Mouse (Mus musculus) T-helper 17 cell (primary cell): ENCODE measurements around the gene Eif2s1.

ENCODE experiments used
- in situ Hi-C, 2 experiments: fragments of 300-600 bp; cut with MboI, MseI; formaldehyde crosslinking; loops; 1 replicate in 1 of 2; 2 replicates in 1 of 2; pipeline ENCODE4 v1.15.1; 2025; ENCODE audit warnings: high pct_unique_total_duplicates in 2 of 2

The Eif2s1 gene

DNA sequence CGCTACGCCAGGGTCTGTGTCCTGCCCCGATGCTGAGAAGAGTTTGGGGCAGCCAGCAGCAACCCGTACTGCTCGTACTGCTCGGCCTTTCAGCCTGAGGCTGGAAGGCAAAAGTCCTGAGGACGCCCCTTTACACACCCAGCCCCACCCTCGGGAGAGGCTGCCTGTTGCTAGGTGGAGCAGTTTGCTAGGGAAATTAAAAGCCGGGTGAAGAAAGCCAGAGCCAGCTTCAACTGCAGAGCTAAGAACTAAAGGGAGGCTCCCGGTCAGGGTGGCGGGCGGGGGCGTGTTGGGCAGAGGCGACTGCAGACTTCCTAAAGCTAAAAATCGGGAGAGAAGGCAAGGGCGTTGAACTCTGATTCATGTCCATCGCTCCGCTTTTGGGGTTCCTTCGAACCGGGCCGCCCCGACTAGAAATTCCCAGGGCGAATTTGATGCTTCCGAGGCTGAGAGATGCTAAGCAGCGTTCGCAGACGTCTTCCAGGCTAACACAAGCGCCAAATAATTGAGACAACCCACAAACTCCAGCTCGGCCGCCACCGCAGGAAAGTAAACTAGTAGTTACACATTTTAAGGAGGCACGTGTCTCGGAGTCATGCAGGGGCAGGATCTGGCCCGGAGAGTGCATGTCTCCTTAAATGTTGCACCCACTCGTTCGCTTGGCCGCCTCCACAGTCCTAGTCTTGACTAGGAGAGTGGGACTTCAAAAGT is 50.2 kb downstream of the Eif2s1 start:
- in situ Hi-C loops = loop anchor here in 1 of 2 experiments (5.0 to 10.0 kb wide), 2 partner anchors 60 to 93 kb away; partner anchors contain the start of gene Tmem229b

DNA sequence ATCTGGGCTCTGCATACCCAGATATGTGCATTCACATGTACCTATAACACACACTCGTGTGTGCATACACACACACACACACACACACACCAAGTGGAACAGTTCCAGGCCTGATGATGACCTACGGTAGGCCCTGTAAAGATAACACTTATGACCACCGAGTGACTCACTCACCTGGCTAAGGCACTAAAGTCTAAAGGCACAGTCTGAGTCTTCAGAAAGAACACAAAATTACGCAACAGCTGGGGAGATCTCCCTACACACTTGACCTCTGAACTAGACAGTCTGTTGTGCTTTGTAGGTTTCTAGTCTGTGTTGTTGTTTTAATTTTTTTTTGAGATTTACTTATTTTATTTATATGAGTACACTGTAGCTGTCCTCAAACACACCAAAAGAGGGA is 52.8 kb downstream of the Eif2s1 start:
- in situ Hi-C loops = loop anchor here in 1 of 2 experiments (5.0 to 10.0 kb wide), 2 partner anchors 58 to 90 kb away; partner anchors contain the start of gene Tmem229b

GRCm38 (mm10) chr12:78915561-78915960 is 53.9 kb downstream of the Eif2s1 start:
- in situ Hi-C loops = loop anchor here (5.0 to 10.0 kb wide), 2 partner anchors 89 to 182 kb away; partner anchors contain the start of gene Tmem229b (in 1 of the 2)

GRCm38 (mm10) chr12:78916278-78916677 is 54.7 kb downstream of the Eif2s1 start:
- in situ Hi-C loops = loop anchor here (5.0 to 10.0 kb wide), 2 partner anchors 89 to 181 kb away; partner anchors contain the start of gene Tmem229b (in 1 of the 2)

DNA sequence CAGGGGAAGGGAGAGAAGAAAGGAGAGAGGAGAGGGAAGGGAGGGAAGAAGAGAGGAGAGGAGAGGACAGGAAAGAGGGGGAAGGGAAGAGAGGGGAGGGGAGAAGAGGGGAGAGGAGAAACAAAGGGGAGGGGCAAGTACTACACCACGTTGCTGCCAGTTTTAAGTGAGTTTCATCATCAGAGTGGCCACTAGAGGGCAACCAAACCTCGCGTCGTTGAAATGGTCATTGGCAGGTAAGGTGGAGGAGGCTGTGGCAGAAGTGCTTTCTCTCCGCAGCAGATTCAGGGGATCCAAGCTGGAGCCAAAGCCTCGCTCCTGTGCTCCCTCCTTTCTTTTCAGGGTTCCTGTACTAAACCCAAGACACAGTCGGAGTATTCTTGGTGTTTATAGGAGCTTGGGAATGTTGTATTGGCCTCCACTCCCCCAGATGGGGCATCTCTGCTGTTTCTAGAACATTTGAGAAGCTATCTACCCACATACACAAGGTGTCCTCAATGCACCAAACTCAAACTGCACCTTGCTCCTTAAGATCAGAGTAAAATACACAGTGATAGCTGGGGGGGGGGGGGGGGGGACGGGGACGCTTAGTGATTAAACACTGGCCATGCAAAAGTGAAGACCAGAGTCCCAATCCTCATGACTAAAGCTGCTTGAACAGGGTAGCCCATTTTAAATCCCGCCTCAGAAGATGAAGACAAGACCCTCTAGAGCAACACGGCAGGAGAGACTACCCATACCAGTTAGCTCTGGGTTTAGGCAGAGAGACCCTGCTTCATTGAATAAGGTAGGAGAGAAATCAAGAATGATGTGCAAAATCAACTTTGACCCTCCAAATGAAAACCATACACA is 56.8 kb downstream of the Eif2s1 start:
- in situ Hi-C loops = loop anchor here (5.0 to 10.0 kb wide), 2 partner anchors 86 to 179 kb away; partner anchors contain the start of gene Tmem229b (in 1 of the 2)

DNA sequence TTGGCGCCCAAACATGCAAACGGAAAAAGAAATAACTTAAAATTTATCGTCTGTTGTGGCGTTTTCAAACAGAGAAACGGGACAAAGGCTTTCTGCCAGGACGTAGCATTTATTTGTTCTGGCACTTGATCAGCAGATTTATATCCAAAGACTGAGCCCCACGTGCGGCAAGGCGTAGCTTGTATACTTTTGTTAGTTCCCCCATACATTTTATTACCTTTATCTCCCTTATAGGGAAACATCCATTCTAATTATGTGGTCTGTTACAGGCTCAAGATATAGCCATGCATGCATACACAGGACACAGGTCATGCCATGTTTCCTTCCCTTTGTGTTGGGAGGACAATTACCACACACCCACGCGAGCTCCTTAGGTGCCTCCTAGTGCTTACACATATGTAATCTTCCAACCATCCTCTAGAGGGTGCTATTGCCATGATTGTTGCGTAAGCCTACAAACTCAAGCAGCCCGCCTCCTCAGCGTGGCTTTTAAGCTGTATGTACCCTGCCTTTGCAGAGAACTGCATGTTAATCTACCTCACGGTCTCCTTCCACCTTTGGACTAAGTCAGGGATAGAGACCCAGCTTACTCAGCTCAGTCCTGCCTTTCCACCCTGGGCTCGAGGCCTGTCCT is 57.6 kb downstream of the Eif2s1 start:
- in situ Hi-C loops = loop anchor here (5.0 to 10.0 kb wide), 2 partner anchors 86 to 178 kb away; partner anchors contain the start of gene Tmem229b (in 1 of the 2)

GRCm38 (mm10) chr12:78921421-78921820 is 59.8 kb downstream of the Eif2s1 start:
- in situ Hi-C loops = loop anchor here in 1 of 2 experiments (5.0 kb wide), 1 partner anchor 181 kb away; no protein-coding TSS in a partner anchor

DNA sequence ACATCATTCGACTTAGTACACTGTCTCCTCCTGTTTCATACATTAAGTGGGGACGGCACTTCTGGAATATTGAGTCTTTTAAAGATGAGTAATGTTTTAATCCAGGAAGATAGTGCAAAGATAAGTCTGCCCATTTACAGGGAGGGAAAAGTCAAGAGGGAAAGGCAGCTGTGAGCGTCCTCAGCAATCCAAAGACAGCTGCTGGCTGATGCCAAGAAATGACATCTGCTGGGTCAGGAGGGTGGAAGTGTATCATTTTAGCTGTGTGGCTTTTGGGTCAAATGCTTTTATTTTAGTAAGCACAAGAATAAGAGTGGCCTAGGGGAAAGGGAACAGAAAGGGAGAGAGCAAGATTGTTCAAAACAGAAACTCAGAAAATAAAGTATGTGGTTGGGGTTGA is 60.4 kb downstream of the Eif2s1 start:
- in situ Hi-C loops = loop anchor here in 1 of 2 experiments (5.0 kb wide), 1 partner anchor 180 kb away; no protein-coding TSS in a partner anchor

DNA sequence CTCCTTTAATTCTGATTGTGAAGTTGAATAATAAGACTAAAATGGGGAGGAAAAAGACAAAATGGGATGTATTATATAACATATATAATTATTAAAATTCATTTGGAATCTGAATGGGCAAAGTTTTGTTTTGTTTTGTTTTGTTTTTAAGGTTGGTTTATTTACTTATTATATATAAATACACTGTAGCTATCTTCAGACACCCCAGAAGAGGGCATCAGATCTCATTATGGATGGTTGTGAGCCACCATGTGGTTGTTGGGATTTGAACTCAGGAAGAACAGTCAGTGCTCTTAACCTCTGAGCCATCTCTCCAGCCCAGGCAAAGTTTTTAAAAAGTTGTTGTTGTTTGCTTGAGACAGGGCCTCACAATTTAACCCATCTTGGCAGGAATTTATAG is 61.4 kb downstream of the Eif2s1 start:
- in situ Hi-C loops = loop anchor here in 1 of 2 experiments (5.0 kb wide), 1 partner anchor 179 kb away; no protein-coding TSS in a partner anchor

- in situ Hi-C loops = loop anchor here in 1 of 2 experiments (5.0 kb wide), 1 partner anchor 179 kb away; no protein-coding TSS in a partner anchor
Observed at GRCm38 (mm10) chr12:78923539-78924189, 62.0 kb downstream of the Eif2s1 start.

DNA sequence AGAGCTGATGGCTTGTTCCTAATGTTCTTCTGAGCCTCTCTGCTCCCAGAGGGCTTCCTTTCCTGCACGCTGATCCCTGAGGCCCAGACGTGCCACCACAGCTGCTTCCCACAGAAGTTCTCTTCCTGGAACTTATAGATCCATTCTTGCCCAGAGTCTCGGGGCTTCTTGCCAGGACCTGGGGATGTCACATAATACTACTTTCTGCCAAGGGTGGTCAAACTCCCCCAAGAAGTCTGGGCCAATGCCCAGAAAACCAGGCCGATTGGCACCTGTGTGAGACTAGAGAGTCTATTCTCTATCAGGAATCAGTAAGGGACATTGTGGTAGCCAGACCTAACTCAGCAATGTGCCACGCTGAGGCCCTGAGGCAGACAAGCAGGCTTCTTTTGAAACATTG is 65.7 kb downstream of the Eif2s1 start:
- in situ Hi-C loops = no loop called here

- in situ Hi-C loops = loop anchor here in 1 of 2 experiments (5.0 to 10.0 kb wide), 2 partner anchors 92 to 355 kb away; no protein-coding TSS in a partner anchor
Observed at GRCm38 (mm10) chr12:78929900-78930299, 68.3 kb downstream of the Eif2s1 start.

DNA sequence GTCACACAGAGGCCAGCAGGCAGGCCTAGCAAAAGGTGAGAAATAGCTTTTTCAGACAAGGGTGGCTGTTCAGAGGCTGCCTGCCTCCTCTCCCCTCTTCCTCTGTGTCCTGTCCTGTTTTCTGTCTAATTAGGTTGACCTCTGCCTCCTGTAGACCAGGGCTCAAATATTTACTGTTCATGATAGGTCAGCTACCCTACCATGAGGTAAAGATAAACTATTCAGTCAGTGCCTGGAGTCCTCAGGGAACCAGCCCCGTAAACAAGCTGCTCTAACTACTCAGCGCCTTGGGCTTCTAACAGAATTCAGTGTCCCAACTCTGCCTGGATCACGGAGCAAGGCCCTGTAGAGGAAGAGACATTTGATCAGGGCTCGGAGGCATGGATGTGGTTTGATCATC is 74.9 kb downstream of the Eif2s1 start:
- in situ Hi-C loops = loop anchor here in 1 of 2 experiments (10.0 kb wide), 1 partner anchor 348 kb away; no protein-coding TSS in a partner anchor
